Mouse (Mus musculus) hindlimb bud, embryonic 11.5 days (tissue): ENCODE results near the gene Pitpnb.
A peak's percentile ranks its signal among the peaks of the same experiment; 100 is the strongest.

Experiments used
- DNase-seq: peaks from one replicate; pipeline ENCODE4 v3.0.0-alpha.2; 2012; ENCODE audit warnings: low read depth, low spot score; ENCODE audit errors: extremely low spot score

Pitpnb gene

GRCm38 (mm10) chr5:111395771-111396170, 65.2 kb downstream of the Pitpnb start:
- DNase-seq: no peak

- no peak for DNase-seq
Observed at GRCm38 (mm10) chr5:111396199-111396598, 65.6 kb downstream of the Pitpnb start.

- no peak for DNase-seq
Observed at GRCm38 (mm10) chr5:111398471-111398870, 67.9 kb downstream of the Pitpnb start.

GRCm38 (mm10) chr5:111399271-111399670, 68.7 kb downstream of the Pitpnb start:
- DNase-seq: no peak

GRCm38 (mm10) chr5:111401879-111402650, 71.5 kb downstream of the Pitpnb start:
- no peak for DNase-seq

- DNase-seq: no peak
Observed at GRCm38 (mm10) chr5:111402651-111402996, 72.1 kb downstream of the Pitpnb start.

GRCm38 (mm10) chr5:111404721-111405120, 74.2 kb downstream of the Pitpnb start:
- DNase-seq: no peak

GRCm38 (mm10) chr5:111408470-111409105, 78.0 kb downstream of the Pitpnb start:
- no peak for DNase-seq

- peak; percentile 22 for DNase-seq
Observed at GRCm38 (mm10) chr5:111409412-111410044, 79.0 kb downstream of the Pitpnb start.

- DNase-seq: no peak
Observed at GRCm38 (mm10) chr5:111410665-111411064, 80.1 kb downstream of the Pitpnb start.

GRCm38 (mm10) chr5:111414192-111414591, 83.6 kb downstream of the Pitpnb start:
- DNase-seq: no peak

- DNase-seq: no peak
Observed at GRCm38 (mm10) chr5:111414770-111415249, 84.2 kb downstream of the Pitpnb start.

GRCm38 (mm10) chr5:111415575-111415974, 85.0 kb downstream of the Pitpnb start:
- DNase-seq: no peak

GRCm38 (mm10) chr5:111416048-111416447, 85.5 kb downstream of the Pitpnb start:
- peak; percentile 35 for DNase-seq

- peak; percentile 68 for DNase-seq
Observed at GRCm38 (mm10) chr5:111416591-111417374, 86.2 kb downstream of the Pitpnb start, which contains the start of gene Mn1. TSS of gene Mn1 (plus strand) at chr5:111417362.

GRCm38 (mm10) chr5:111417378-111418131, 87.0 kb downstream of the Pitpnb start:
- DNase-seq: no peak

- DNase-seq: no peak
Observed at GRCm38 (mm10) chr5:111418202-111419120, 87.9 kb downstream of the Pitpnb start.

GRCm38 (mm10) chr5:111419121-111419881, 88.7 kb downstream of the Pitpnb start:
- DNase-seq: no peak
